Mouse (Mus musculus) MEL (cell line): ENCODE data around the gene Unc5b. TPM values are rescaled to one million over a fixed set of nuclear protein-coding genes. Genes with fewer than 3 reads are reported as not detected.
A peak's percentile ranks its signal among the peaks of the same experiment; 100 is the strongest.

Experiments
- DNase-seq: peaks from one replicate; pipeline ENCODE4 v3.0.0; 2011; ENCODE audit warnings: low read depth, low spot score
- H3K27ac ChIP-seq: 2 replicates; pipeline ENCODE4 v1.5.1; 2012; ENCODE audit warnings: low read depth, mild to moderate bottlenecking, control low read depth, low read length, moderate library complexity; ENCODE audit not compliant: control insufficient read depth
- H3K27me3 ChIP-seq, 2 experiments: fragments of 150-350 bp in 1 of 2; sonication (generic) in 1 of 2; 2 replicates each; pipeline ENCODE4 v1.6.1; 2012; ENCODE audit warnings: low read length in 2 of 2, mild to moderate bottlenecking in 2 of 2, improper control_type of control experiment in 1 of 2, moderate library complexity in 1 of 2; ENCODE audit not compliant: insufficient read depth in 2 of 2, control insufficient read depth in 1 of 2
- H3K36me3 ChIP-seq, 2 experiments: 2 replicates each; pipeline ENCODE4 v1.6.1; 2012 to 2014; ENCODE audit warnings: low read length in 2 of 2, improper control_type of control experiment in 1 of 2, inconsistent platforms in 1 of 2, mild to moderate bottlenecking in 1 of 2; ENCODE audit not compliant: insufficient read depth in 2 of 2, control insufficient read depth in 1 of 2
- H3K4me1 ChIP-seq, 2 experiments: fragments of 150-350 bp in 1 of 2; sonication (generic) in 1 of 2; 2 replicates each; pipeline ENCODE4 v1.6.1; 2012; ENCODE audit warnings: low read length in 2 of 2, improper control_type of control experiment in 1 of 2, mild to moderate bottlenecking in 1 of 2; ENCODE audit not compliant: insufficient read depth in 2 of 2, control insufficient read depth in 1 of 2
- H3K4me3 ChIP-seq, 2 experiments: fragments of 150-350 bp in 1 of 2; sonication (generic) in 1 of 2; 2 replicates each; pipeline ENCODE4 v1.5.1; 2012; ENCODE audit warnings: low read depth in 2 of 2, low read length in 2 of 2, mild to moderate bottlenecking in 2 of 2, moderate library complexity in 2 of 2, control low read depth in 1 of 2, improper control_type of control experiment in 1 of 2; ENCODE audit not compliant: control insufficient read depth in 1 of 2, insufficient read depth in 1 of 2
- H3K79me2 ChIP-seq: 2 replicates; pipeline ENCODE4 v1.6.1; 2012; ENCODE audit warnings: mild to moderate bottlenecking, low read length, moderate library complexity; ENCODE audit not compliant: control insufficient read depth, poor library complexity, insufficient read depth
- H3K9ac ChIP-seq: 2 replicates; pipeline ENCODE4 v1.6.1; 2012; ENCODE audit warnings: low read depth, mild to moderate bottlenecking, control low read depth, low read length, moderate library complexity; ENCODE audit not compliant: control insufficient read depth, poor library complexity, severe bottlenecking
- H3K9me3 ChIP-seq: fragments of 150-350 bp; sonication (generic); replicated peaks from 2 replicates; pipeline ENCODE4 v1.6.1; 2012; ENCODE audit warnings: mild to moderate bottlenecking, low read length, improper control_type of control experiment, moderate library complexity; ENCODE audit not compliant: insufficient read depth
- CHD2 ChIP-seq: IDR thresholded peaks from 2 replicates; pipeline ENCODE4 v1.6.1; 2011; ENCODE audit warnings: low read length, improper control_type of control experiment
- CTCF ChIP-seq, 3 experiments: IDR thresholded peaks in 2 of 3; conservative IDR thresholded peaks in 1 of 3; 2 replicates each; pipeline ENCODE4 v1.5.1; 2011 to 2012; ENCODE audit warnings: low read length in 3 of 3, low read depth in 2 of 3, mild to moderate bottlenecking in 2 of 3, improper control_type of control experiment in 1 of 3, inconsistent platforms in 1 of 3, mixed read lengths in 1 of 3, moderate library complexity in 1 of 3; ENCODE audit not compliant: control insufficient read depth in 1 of 3, insufficient read depth in 1 of 3, poor library complexity in 1 of 3, severe bottlenecking in 1 of 3
- E2F4 ChIP-seq: IDR thresholded peaks from 2 replicates; pipeline ENCODE4 v1.6.1; 2011; ENCODE audit warnings: low read depth, low read length, improper control_type of control experiment, borderline replicate concordance
- GABPA ChIP-seq: IDR thresholded peaks from 2 replicates; pipeline ENCODE4 v1.6.1; 2012; ENCODE audit warnings: low read depth, mild to moderate bottlenecking, inconsistent platforms, low read length, improper control_type of control experiment, moderate library complexity
- HCFC1 ChIP-seq: IDR thresholded peaks from 2 replicates; pipeline ENCODE4 v1.6.1; 2012; ENCODE audit warnings: low read depth, mild to moderate bottlenecking, inconsistent platforms, low read length, improper control_type of control experiment, moderate library complexity
- KAT2A ChIP-seq: conservative IDR thresholded peaks from 2 replicates; pipeline ENCODE4 v1.6.1; 2012; ENCODE audit warnings: low read depth, low read length, improper control_type of control experiment, inconsistent platforms
- MAFK ChIP-seq: IDR thresholded peaks from 2 replicates; pipeline ENCODE4 v1.6.1; 2011; ENCODE audit warnings: low read depth, mild to moderate bottlenecking, low read length, improper control_type of control experiment, borderline replicate concordance
- MYC ChIP-seq: IDR thresholded peaks from 2 replicates; pipeline ENCODE4 v1.6.1; 2011; ENCODE audit warnings: low read depth, mild to moderate bottlenecking, low read length, improper control_type of control experiment, moderate library complexity
- NELFE ChIP-seq: IDR thresholded peaks from 2 replicates; pipeline ENCODE4 v1.6.1; 2011; ENCODE audit warnings: low read depth, low read length, improper control_type of control experiment
- NRF1 ChIP-seq: IDR thresholded peaks from 2 replicates; pipeline ENCODE4 v1.6.1; 2014; ENCODE audit warnings: low read depth, mild to moderate bottlenecking, inconsistent platforms, low read length, improper control_type of control experiment, moderate library complexity; ENCODE audit not compliant: poor library complexity, insufficient read depth, severe bottlenecking
- POLR2A ChIP-seq, 2 experiments: IDR thresholded peaks; 2 replicates each; pipeline ENCODE4 v1.6.1; 2011 to 2012; ENCODE audit warnings: low read length in 2 of 2, mild to moderate bottlenecking in 2 of 2, control low read depth in 1 of 2, improper control_type of control experiment in 1 of 2, low read depth in 1 of 2, moderate library complexity in 1 of 2; ENCODE audit not compliant: control insufficient read depth in 1 of 2, insufficient read depth in 1 of 2, poor library complexity in 1 of 2
- POLR2AphosphoS5 ChIP-seq: IDR thresholded peaks from 2 replicates; pipeline ENCODE4 v1.6.1; 2012; ENCODE audit warnings: low read depth, borderline replicate concordance, mild to moderate bottlenecking, inconsistent platforms, low read length, moderate library complexity, mixed read lengths
- RAD21 ChIP-seq: IDR thresholded peaks from 2 replicates; pipeline ENCODE4 v1.6.1; 2011; ENCODE audit warnings: mild to moderate bottlenecking, low read depth, low read length, improper control_type of control experiment
- RCOR1 ChIP-seq: IDR thresholded peaks from 2 replicates; pipeline ENCODE4 v1.6.1; 2012; ENCODE audit warnings: low read depth, mild to moderate bottlenecking, inconsistent platforms, low read length, improper control_type of control experiment
- SMC3 ChIP-seq: IDR thresholded peaks from 2 replicates; pipeline ENCODE4 v1.6.1; 2011; ENCODE audit warnings: low read depth, low read length, improper control_type of control experiment
- TBP ChIP-seq: IDR thresholded peaks from 2 replicates; pipeline ENCODE4 v1.8.0; 2011; ENCODE audit warnings: low read depth, low read length, improper control_type of control experiment
- UBTF ChIP-seq: IDR thresholded peaks from 2 replicates; pipeline ENCODE4 v1.6.1; 2012; ENCODE audit warnings: low read depth, mild to moderate bottlenecking, inconsistent platforms, low read length, improper control_type of control experiment, moderate library complexity, borderline replicate concordance; ENCODE audit not compliant: insufficient read depth
- USF1 ChIP-seq: IDR thresholded peaks from 2 replicates; pipeline ENCODE4 v1.6.1; 2014; ENCODE audit warnings: low read depth, mild to moderate bottlenecking, inconsistent platforms, low read length, improper control_type of control experiment, moderate library complexity
- USF2 ChIP-seq, 2 experiments: IDR thresholded peaks; 2 replicates each; pipeline ENCODE4 v1.6.1; 2011 to 2012; ENCODE audit warnings: improper control_type of control experiment in 2 of 2, low read length in 2 of 2, borderline replicate concordance in 1 of 2, inconsistent platforms in 1 of 2, low read depth in 1 of 2, mild to moderate bottlenecking in 1 of 2; ENCODE audit not compliant: insufficient read depth in 1 of 2
- ZC3H11A ChIP-seq: IDR thresholded peaks from 2 replicates; pipeline ENCODE4 v1.6.1; 2012; ENCODE audit warnings: low read depth, mild to moderate bottlenecking, inconsistent platforms, low read length, improper control_type of control experiment
- ZMIZ1 ChIP-seq: IDR thresholded peaks from 2 replicates; pipeline ENCODE4 v1.6.1; 2012; ENCODE audit warnings: low read depth, mild to moderate bottlenecking, inconsistent platforms, low read length, improper control_type of control experiment, moderate library complexity
- polyA plus RNA-seq, 2 experiments: library from polyadenylated mRNA; stranded (reverse) in 1 of 2; unstranded in 1 of 2; fragments of >175 nt in 1 of 2; fragments of >200 nt in 1 of 2; gene quantifications; 2 replicates each; pipeline versions ENCODE4 v1.2.1 to v1.2.4; 2012; ENCODE audit warnings: low replicate concordance in 2 of 2, low read depth in 1 of 2; ENCODE audit not compliant: insufficient read length in 2 of 2, insufficient read depth in 1 of 2, missing spikeins in 1 of 2
- total RNA-seq: library from RNA; depleted of rRNA; stranded (reverse); fragments of 300-350 nt; gene quantifications from 2 replicates; pipeline ENCODE4 v1.2.3, GENCODE M21; 2012

Gene Unc5b
- total and polyA plus RNA-seq, 3 experiments: not detected

- no peak for TF ChIP-seq NELFE
Observed at GRCm38 (mm10) chr10:60838816-60839215, 7.4 kb upstream of the Unc5b start (continued).

- Histone ChIP-seq H3K4me1 (no peaks in the 10 kb centered on the region), H3K9me3 (no peaks in the 10 kb centered on the region), H3K36me3 (no peaks in the 10 kb centered on the region), H3K4me3 (no peak overlapping the region), H3K9ac (no peak overlapping the region), H3K27me3 (no peaks in the 10 kb centered on the region), H3K79me2 (no peaks in the 10 kb centered on the region), H3K27ac (no peak overlapping the region)
- no peak for TF ChIP-seq POLR2A (IDR thresholded peaks at IDR 0.05; ENCODE audit: control insufficient read depth in 1 of 2, insufficient read depth in 1 of 2, low read depth in 1 of 2, low read length in 2 of 2, poor library complexity in 1 of 2)
- TF ChIP-seq HCFC1: no peak
- no peak for TF ChIP-seq MYC
- TF ChIP-seq SMC3: peak; percentile 54
- TF ChIP-seq MAFK: no peak
- no peak for TF ChIP-seq E2F4
- no peak for TF ChIP-seq POLR2AphosphoS5
- no peak for TF ChIP-seq USF1
- no peak for TF ChIP-seq TBP
- TF ChIP-seq ZC3H11A: no peak; the same call in 1 of the 2 replicates
- TF ChIP-seq NRF1: no peak
- TF ChIP-seq CHD2: no peak
- TF ChIP-seq ZMIZ1: no peak
- TF ChIP-seq UBTF: no peak
- TF ChIP-seq RCOR1: no peak
- peak; percentile 53 to 89 (median 80) for TF ChIP-seq CTCF (IDR thresholded peaks at IDR 0.05 in 2 of 3, conservative IDR thresholded peaks at IDR 0.05 in 1 of 3; ENCODE audit: control insufficient read depth in 1 of 3, insufficient read depth in 1 of 3, low read depth in 2 of 3, low read length in 3 of 3, poor library complexity in 1 of 3, severe bottlenecking in 1 of 3)
- no peak for TF ChIP-seq KAT2A
- no peak for TF ChIP-seq GABPA
- TF ChIP-seq RAD21: peak; percentile 27
- TF ChIP-seq USF2 (IDR thresholded peaks at IDR 0.05; ENCODE audit: borderline replicate concordance in 1 of 2, insufficient read depth in 1 of 2, low read depth in 1 of 2, low read length in 2 of 2): no peak
- DNase-seq: peak; percentile 16
Observed at GRCm38 (mm10) chr10:60834949-60835348, 3.6 kb upstream of the Unc5b start.
